Mouse (Mus musculus): Measurements from ENCODE around the gene Ddx20. TPM values are rescaled to one million over a fixed set of nuclear protein-coding genes. Genes with fewer than 3 reads are reported as not detected.

Gene Ddx20
- polyA plus RNA-seq, 1 experiment, result 12.6 TPM

- DNase-seq, result no peak
- H3K27me3 ChIP-seq (ENCODE audit: control insufficient read depth, insufficient read depth, low read length), result no peaks in the 10 kb centered on the region
- no peak overlapping the region for H3K27ac ChIP-seq (ENCODE audit: insufficient read depth, low read length)
- 0 out of 2 replicates have a peak, but pooled peaks cover 2% of the 10 kb centered on the region for H3K4me1 ChIP-seq (ENCODE audit: control insufficient read depth, insufficient read depth, low read length)
- no peak overlapping the region for H3K4me3 ChIP-seq (replicated peaks; ENCODE audit: insufficient read depth, low read depth, low read length)
- 79% methylated on average over 8 of the region's 8 CpGs for WGBS
- TF ChIP-seq POLR2A (IDR thresholded peaks at IDR 0.05; ENCODE audit: borderline replicate concordance, insufficient read depth, low read length) (no peak), CTCF (IDR thresholded peaks at IDR 0.05; ENCODE audit: borderline replicate concordance, insufficient read depth, low read depth, low read length) (no peak)
Measured at GRCm38 (mm10) chr3:105663043-105663442, 24.3 kb downstream of the Ddx20 start.

- Histone ChIP-seq H3K27me3 (ENCODE audit: control insufficient read depth, insufficient read depth, low read length) (no peaks in the 10 kb centered on the region), H3K27ac (ENCODE audit: insufficient read depth, low read length) (no peak overlapping the region), H3K4me1 (ENCODE audit: control insufficient read depth, insufficient read depth, low read length) (0 out of 2 replicates have a peak, but pooled peaks cover 2% of the 10 kb centered on the region), H3K4me3 (replicated peaks; ENCODE audit: insufficient read depth, low read depth, low read length) (no peak overlapping the region)
- 76% methylated on average over 2 of the region's 2 CpGs for WGBS
- TF ChIP-seq POLR2A (IDR thresholded peaks at IDR 0.05; ENCODE audit: borderline replicate concordance, insufficient read depth, low read length) (no peak), CTCF (IDR thresholded peaks at IDR 0.05; ENCODE audit: borderline replicate concordance, insufficient read depth, low read depth, low read length) (no peak)
- DNase-seq, result no peak
Measured at GRCm38 (mm10) chr3:105660530-105660929, 26.8 kb downstream of the Ddx20 start.

GRCm38 (mm10) chr3:105655031-105655585, 32.3 kb downstream of the Ddx20 start:
- DNase-seq, result no peak
- Histone ChIP-seq H3K27me3 (ENCODE audit: control insufficient read depth, insufficient read depth, low read length) (no peaks in the 10 kb centered on the region), H3K4me1 (ENCODE audit: control insufficient read depth, insufficient read depth, low read length) (peaks cover 10% of the 10 kb centered on the region), H3K4me3 (replicated peaks; ENCODE audit: insufficient read depth, low read depth, low read length) (no peak overlapping the region), H3K27ac (ENCODE audit: insufficient read depth, low read length) (no peak overlapping the region)
- 96% methylated on average over 11 of the region's 11 CpGs for WGBS
- no peak for TF ChIP-seq POLR2A (IDR thresholded peaks at IDR 0.05; ENCODE audit: borderline replicate concordance, insufficient read depth, low read length)
- TF ChIP-seq CTCF (IDR thresholded peaks at IDR 0.05; ENCODE audit: borderline replicate concordance, insufficient read depth, low read depth, low read length), result no peak

GRCm38 (mm10) chr3:105653544-105654380, 33.6 kb downstream of the Ddx20 start:
- DNase-seq, result peak; percentile 70 to 86
- 10% methylated on average over 13 of the region's 13 CpGs for WGBS
- peak overlapping the region; percentile 31 for H3K27ac ChIP-seq (ENCODE audit: insufficient read depth, low read length)

GRCm38 (mm10) chr3:105648889-105649567, 38.3 kb downstream of the Ddx20 start:
- TF ChIP-seq POLR2A (IDR thresholded peaks at IDR 0.05; ENCODE audit: borderline replicate concordance, insufficient read depth, low read length), result no peak
- DNase-seq, result no peak
- Histone ChIP-seq H3K27me3 (ENCODE audit: control insufficient read depth, insufficient read depth, low read length) (no peaks in the 10 kb centered on the region), H3K4me1 (ENCODE audit: control insufficient read depth, insufficient read depth, low read length) (peaks cover 12% of the 10 kb centered on the region; the same call in 1 of the 2 replicates), H3K27ac (ENCODE audit: insufficient read depth, low read length) (no peak overlapping the region), H3K4me3 (replicated peaks; ENCODE audit: insufficient read depth, low read depth, low read length) (no peak overlapping the region)
- WGBS, result 86% methylated on average over 8 of the region's 8 CpGs

More at GRCm38 (mm10) chr3:105653544-105654380, 33.6 kb downstream of the Ddx20 start:
- H3K27me3 ChIP-seq (ENCODE audit: control insufficient read depth, insufficient read depth, low read length), result no peaks in the 10 kb centered on the region
- H3K4me3 ChIP-seq (replicated peaks; ENCODE audit: insufficient read depth, low read depth, low read length), result no peak overlapping the region
- peaks cover 10% of the 10 kb centered on the region for H3K4me1 ChIP-seq (ENCODE audit: control insufficient read depth, insufficient read depth, low read length)
- TF ChIP-seq CTCF (IDR thresholded peaks at IDR 0.05; ENCODE audit: borderline replicate concordance, insufficient read depth, low read depth, low read length) (no peak), POLR2A (IDR thresholded peaks at IDR 0.05; ENCODE audit: borderline replicate concordance, insufficient read depth, low read length) (no peak)

- no peak overlapping the region for H3K4me3 ChIP-seq (replicated peaks; ENCODE audit: insufficient read depth, low read depth, low read length)
- DNase-seq, result peak; percentile 90 to 93
- 0 out of 2 replicates have a peak, but pooled peaks have one; percentile 9 for TF ChIP-seq CTCF (IDR thresholded peaks at IDR 0.05; ENCODE audit: borderline replicate concordance, insufficient read depth, low read depth, low read length)
- TF ChIP-seq POLR2A (IDR thresholded peaks at IDR 0.05; ENCODE audit: borderline replicate concordance, insufficient read depth, low read length), result no peak
- no peaks in the 10 kb centered on the region for H3K27me3 ChIP-seq (ENCODE audit: control insufficient read depth, insufficient read depth, low read length)
- 14% methylated on average over 5 of the region's 5 CpGs for WGBS
- peak overlapping the region; percentile 62 for H3K27ac ChIP-seq (ENCODE audit: insufficient read depth, low read length)
- H3K4me1 ChIP-seq (ENCODE audit: control insufficient read depth, insufficient read depth, low read length), result peaks cover 29% of the 10 kb centered on the region
Measured at GRCm38 (mm10) chr3:105643566-105643965, 43.8 kb downstream of the Ddx20 start.

GRCm38 (mm10) chr3:105642186-105642585, 45.2 kb downstream of the Ddx20 start:
- 18% methylated on average over 1 of the region's 1 CpGs for WGBS
- DNase-seq, result peak; percentile 65 to 74
- H3K4me1 ChIP-seq (ENCODE audit: control insufficient read depth, insufficient read depth, low read length), result peaks cover 25% of the 10 kb centered on the region
- no peaks in the 10 kb centered on the region for H3K27me3 ChIP-seq (ENCODE audit: control insufficient read depth, insufficient read depth, low read length)
- no peak overlapping the region for H3K27ac ChIP-seq (ENCODE audit: insufficient read depth, low read length)
- TF ChIP-seq CTCF (IDR thresholded peaks at IDR 0.05; ENCODE audit: borderline replicate concordance, insufficient read depth, low read depth, low read length), result peak; percentile 66
- TF ChIP-seq POLR2A (IDR thresholded peaks at IDR 0.05; ENCODE audit: borderline replicate concordance, insufficient read depth, low read length), result no peak
- no peak overlapping the region for H3K4me3 ChIP-seq (replicated peaks; ENCODE audit: insufficient read depth, low read depth, low read length)

All from cerebellum, adult 2 months (tissue).